Mouse (Mus musculus): ENCODE measurements around the gene 1110032A03Rik. TPM values are rescaled to one million over a fixed set of nuclear protein-coding genes. Genes with fewer than 3 reads are reported as not detected.

Gene 1110032A03Rik
- 10 to 100 TPM; 47.8 to 63.4 TPM for total RNA-seq (2021)
- polyA plus RNA-seq (2012; rRNA removed), result 29.4 and 29.7 TPM in 2 replicates
- long read RNA-seq, transcript 1110032A03Rik-201 (4 exons, 2,082 nt), result major isoform, 33 of 41 reads
- long read RNA-seq, partial matches to known transcripts, result 5 of 41 reads
- long read RNA-seq, other reads (novel, unspliced or antisense), result 1 of 41 reads

DNA sequence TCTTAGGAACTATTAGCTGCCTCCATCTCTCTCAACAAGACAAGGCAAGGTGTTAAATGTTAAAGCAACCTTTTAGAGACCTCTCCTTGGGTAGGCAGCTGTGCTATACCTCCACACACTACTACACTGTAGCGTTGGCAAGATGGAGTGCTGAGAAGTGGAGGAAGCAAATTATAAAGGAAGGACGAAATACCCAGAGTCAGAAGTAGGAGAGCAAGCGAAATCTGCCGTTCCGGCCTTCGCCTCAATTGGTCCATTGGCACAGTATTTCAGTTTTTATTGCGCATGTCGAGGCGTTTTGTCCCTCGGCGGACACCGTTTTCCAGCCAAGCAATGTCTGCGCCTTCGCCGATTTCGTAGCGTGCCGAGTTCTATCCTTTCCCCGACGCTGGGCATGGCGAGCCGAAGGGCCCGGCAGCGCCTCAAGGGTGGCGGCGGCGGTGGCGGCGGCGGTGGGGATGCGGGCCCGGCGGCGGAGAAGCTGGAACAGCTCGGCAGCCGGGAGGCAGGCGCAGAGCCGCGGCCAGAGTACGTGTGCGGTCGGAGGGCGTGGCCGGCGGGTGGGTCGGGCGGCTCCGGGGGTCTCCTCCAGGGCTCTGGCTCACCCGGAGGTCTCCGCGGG is at the start of gene 1110032A03Rik, which contains the start of gene Alg9:
Gene 1110032A03Rik, minus strand, starts transcription at position 530 of the 622 bp plus-strand sequence.
Gene Alg9, plus strand, starts transcription at position 29 of the 622 bp plus-strand sequence.
- DNase-seq, result peak; percentile 91

DNA sequence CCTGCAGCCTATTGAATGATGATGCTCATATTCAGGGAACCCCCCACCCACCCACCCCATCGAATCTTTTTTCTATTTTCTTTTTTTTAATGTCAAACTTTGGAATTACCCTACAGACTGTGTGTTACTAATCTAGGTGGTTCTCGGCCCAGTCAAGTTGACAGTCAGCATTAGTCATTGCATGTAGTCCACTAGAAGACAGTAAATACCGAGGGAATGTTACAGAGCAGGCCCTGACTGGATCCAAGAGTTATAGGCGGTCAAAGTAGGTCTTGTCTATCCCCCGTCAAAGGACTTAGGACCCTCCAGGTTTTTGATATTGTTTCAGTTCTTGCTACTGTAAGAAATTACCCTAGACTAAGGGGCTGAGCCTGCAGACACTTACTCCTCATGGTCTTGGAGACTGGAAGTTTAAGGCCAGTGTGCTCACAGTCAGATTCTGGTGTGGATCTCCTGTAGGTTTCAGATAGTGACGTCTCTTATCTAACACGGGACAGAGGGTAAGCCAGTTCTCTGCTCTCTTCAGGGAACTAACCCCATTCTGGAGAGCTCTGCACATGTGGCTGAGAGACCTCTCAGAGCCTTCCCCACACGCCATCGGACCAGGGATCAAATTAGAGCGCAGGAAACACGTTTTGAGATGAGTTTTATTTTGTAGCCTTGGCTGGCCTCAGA is 48.6 kb upstream of the 1110032A03Rik start:
- no peak for DNase-seq

GRCm38 (mm10) chr9:50822216-50822615 is 46.9 kb upstream of the 1110032A03Rik start:
- no peak for DNase-seq

DNA sequence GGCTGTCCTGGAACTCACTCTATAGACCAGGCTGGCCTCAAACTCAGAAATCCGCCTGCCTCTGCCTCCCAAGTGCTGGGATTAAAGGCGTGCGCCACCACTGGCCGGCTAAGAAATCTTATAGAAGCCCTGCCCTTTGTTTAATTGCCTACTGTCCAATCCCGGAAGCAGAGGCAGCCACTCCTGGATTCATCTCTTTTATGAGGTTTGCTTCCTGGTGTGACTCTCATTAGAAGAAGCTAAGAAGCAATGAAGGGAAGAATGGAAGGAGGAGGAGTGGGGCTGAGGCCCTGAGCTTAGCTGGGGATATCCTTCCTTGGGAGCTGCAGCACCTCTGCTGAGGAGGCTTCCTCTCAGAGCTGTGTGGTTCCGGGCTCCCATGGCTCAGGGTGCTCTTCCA is 46.3 kb upstream of the 1110032A03Rik start:
- no peak for DNase-seq

DNA sequence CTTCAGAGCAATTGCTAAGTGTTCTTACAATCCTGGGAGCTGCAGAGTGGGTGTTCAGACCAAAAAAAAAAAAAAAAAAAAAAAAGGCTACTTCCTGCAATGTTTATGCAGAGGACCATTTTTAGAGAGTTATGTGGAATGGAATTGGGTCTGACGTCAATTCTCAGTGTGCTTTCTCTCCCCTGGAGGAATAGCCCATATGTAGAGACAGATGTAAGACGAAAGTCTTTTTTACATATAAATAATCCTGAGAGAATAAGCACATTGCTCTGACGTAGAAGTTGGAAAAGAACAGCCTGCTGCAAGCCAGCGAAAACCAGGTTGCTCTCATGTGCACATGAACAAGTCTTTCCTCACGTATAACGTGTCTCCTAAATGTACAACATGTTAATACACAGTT is 44.4 kb upstream of the 1110032A03Rik start:
- DNase-seq, result no peak

DNA sequence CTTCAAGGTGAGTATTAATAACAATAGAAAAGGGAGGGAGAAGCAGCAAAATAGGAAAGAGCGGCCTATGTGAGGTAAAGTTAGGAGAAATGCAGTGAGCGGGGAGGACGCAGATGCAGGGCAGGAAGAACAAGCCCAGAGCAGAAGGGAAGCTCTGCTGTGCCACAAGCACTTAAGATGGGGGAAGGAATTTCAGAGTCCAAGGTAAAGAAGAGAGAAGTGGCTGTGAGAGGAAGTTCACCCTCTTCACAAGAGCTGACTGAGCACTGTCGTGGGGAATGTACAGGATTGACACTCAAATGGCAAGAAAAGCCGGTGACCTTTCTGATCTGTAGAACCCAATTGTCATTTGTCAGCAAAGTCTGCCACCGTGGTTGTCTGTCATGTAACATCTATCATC is 42.7 kb upstream of the 1110032A03Rik start:
- DNase-seq, result no peak

- DNase-seq, result no peak
Measured at GRCm38 (mm10) chr9:50816512-50816911, 41.2 kb upstream of the 1110032A03Rik start.

DNA sequence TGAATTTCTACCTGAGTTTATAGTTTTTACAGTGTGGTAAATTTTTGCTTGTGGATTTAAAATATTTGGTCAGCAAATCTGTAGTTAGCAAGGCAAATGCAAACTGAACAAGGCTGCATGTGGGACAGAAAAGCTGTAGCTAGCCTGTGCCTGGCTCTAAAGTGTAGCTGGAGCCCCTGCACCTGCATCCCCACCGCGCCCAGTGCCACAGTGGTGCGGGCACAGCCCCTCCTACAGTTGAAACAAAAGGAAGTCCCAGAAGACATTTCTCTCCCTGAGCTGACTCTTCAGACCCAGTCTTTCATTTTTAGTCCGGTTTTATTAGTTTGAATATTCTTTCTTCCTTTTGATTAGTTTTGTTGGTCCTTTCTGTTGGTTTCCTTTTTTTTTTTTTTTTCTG is 40.3 kb upstream of the 1110032A03Rik start:
- DNase-seq, result no peak

GRCm38 (mm10) chr9:50813796-50814195 is 38.5 kb upstream of the 1110032A03Rik start:
- no peak for DNase-seq

GRCm38 (mm10) chr9:50811746-50812145 is 36.4 kb upstream of the 1110032A03Rik start:
- DNase-seq, result no peak

- DNase-seq, result no peak
Measured at GRCm38 (mm10) chr9:50811187-50811586, 35.9 kb upstream of the 1110032A03Rik start.

GRCm38 (mm10) chr9:50809146-50809545 is 33.8 kb upstream of the 1110032A03Rik start:
- peak; percentile 25 for DNase-seq

GRCm38 (mm10) chr9:50808471-50808870 is 33.2 kb upstream of the 1110032A03Rik start:
- DNase-seq, result no peak

- no peak for DNase-seq
Measured at GRCm38 (mm10) chr9:50803055-50803671, 27.8 kb upstream of the 1110032A03Rik start.

- peak; percentile 35 for DNase-seq
Measured at GRCm38 (mm10) chr9:50800985-50801384, 25.7 kb upstream of the 1110032A03Rik start.

- peak; percentile 69 for DNase-seq
Measured at GRCm38 (mm10) chr9:50798368-50798767, 23.0 kb upstream of the 1110032A03Rik start.

- no peak for DNase-seq
Measured at GRCm38 (mm10) chr9:50797641-50798040, 22.3 kb upstream of the 1110032A03Rik start.

DNA sequence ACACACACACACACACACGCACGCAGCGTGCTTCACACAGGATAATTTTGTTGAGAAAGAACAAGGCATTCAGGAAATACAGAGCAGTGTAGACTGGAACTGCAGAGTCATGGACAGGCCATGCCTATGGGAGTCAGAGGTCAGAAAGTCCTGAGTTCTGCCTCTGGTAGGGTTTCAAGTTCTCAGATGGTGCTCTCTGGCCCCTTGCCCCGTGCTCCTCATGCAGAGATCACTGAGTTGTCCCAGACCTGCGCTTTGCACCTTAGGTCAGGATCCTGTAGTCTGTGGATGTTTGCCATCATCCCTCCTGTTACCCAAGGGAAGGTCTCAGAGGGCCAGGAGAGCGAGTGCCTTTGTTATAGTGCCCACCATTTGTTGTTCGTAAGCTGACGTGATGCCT is 21.5 kb upstream of the 1110032A03Rik start:
- DNase-seq, result no peak

DNA sequence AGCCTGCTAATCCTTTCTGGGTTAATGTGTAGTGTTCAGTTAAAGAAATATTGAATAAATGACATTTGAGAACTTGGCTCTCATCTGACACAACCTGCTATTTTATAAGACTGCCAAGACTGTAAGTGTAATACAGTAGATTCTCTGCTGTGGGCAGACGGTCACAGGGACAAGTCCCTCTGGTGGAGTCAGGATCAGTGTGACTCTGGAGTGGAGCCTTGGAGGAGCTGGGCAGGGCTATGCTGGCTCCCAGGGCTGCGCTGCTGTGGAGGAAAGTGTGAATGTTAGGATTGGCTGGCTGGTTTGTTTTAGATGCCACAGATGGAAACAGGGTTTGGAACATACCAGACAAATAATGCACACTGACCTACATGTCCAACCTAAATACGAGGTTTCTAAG is 19.9 kb upstream of the 1110032A03Rik start:
- no peak for DNase-seq

DNA sequence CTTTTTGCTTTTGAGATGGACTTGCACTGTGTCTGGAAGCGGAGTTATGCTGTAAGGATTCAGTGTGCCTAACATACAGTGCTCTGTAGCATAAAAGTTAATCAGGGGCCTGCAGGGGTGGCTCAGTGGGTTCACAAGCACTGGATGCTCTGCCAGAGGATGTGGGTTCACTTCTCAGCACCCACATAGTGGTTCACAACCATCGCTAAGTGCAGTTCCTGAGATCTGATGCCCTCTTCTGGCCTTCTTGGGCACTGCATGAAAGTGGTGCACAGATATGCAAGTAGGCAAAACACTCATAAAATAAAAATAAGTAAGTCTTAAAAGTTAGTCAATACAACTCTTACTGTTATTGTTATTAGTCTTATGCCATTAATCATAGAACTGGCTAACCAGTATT is 6.8 kb upstream of the 1110032A03Rik start:
- no peak for DNase-seq

DNA sequence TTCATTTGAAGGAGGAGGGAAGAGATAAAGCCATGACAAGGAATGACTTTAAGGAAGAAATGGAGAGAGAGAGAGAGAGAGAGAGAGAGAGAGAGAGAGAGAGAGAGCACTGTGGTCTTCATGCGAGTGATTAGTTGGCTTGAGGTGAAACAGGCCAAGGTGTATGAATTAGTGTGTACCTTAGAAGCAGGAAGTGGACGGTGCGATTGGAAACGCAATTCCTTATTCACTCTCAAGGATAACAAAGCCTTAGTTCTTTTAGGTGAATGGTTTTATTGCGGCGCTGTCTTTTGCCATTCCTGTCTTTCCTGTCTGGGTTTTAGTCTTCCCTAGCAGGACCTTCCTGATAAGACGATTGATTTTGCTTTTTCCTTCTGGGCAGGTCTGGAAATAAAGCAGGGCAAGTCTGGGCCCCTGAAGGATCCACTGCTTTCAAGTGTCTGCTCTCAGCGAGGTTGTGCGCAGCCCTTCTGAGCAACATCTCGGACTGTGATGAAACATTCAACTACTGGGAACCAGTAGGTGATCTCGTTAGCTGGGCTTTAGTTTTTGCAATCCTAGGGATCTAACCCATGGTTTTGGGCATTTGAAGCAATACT is 941 bp upstream of the 1110032A03Rik start:
- DNase-seq, result no peak

- no peak for DNase-seq
Measured at GRCm38 (mm10) chr9:50775662-50776126, 374 bp upstream of the 1110032A03Rik start.

Measured in adrenal gland, adult 2 months (tissue).